Comparison of ENCODE assay signal across 24 mouse cellular contexts in the genomic region with DNA sequence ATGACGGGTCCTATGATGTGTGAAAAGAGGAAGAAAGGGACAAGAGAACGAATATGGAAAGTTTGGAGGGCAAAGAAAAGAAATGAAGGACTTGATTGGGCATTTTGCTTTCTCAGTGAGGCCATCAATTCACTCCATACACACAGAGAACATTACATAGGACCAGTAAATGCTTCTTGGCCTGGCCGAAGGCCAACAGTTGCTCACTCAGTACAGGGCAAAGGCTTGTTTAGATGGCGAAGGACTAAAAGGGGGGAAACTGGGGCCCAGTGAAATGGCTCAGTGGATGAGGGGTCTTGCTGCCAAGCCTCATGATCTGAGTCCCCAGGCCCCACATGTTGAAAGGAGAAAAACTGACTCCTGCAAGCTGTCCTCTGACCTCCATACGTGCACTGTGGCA. TPM values are rescaled to one million over a fixed set of nuclear protein-coding genes. Genes with fewer than 3 reads are reported as not detected.
A peak's percentile ranks its signal among the peaks of the same experiment; 100 is the strongest.
DNase-seq lines count a peak whose midpoint lies in the region; ATAC-seq and TF ChIP-seq lines count a peak whose summit lies in the region.
"Had no signal": no experiment of that assay in that cellular context is flagged by ENCODE, and none has a peak within 500 bp of the region (broad histone marks: within the 10 kb centered on the region; RNA-seq: fewer than 3 reads in every experiment).

No protein-coding gene starts in this region.

- no peak overlapping the region for H3K4me2 ChIP-seq in lung, embryonic 14.5 days
- H3K4me2 ChIP-seq: embryonic facial prominence, embryonic 12.5 days; embryonic facial prominence, embryonic 15.5 days; heart, embryonic 11.5 days; hindbrain, embryonic 13.5 days had no signal

- TF ChIP-seq EP300 in MEL (IDR thresholded peaks at IDR 0.05; ENCODE audit: low read depth in 1 of 2, low read length in 2 of 2), result no peak

- H3K27ac ChIP-seq in lung, embryonic 14.5 days (ENCODE audit: low read depth), result no peak overlapping the region
- no peak overlapping the region for H3K27ac ChIP-seq in MEL (ENCODE audit: control insufficient read depth, low read depth, low read length)
- H3K27ac ChIP-seq: embryonic facial prominence, embryonic 12.5 days; embryonic facial prominence, embryonic 15.5 days; hindbrain, embryonic 10.5 days; hindbrain, embryonic 13.5 days had no signal

- no peaks in the 10 kb centered on the region for H3K79me2 ChIP-seq in MEL (ENCODE audit: control insufficient read depth, insufficient read depth, low read length, poor library complexity)

- no peaks in the 10 kb centered on the region for H3K36me3 ChIP-seq in lung, embryonic 14.5 days (ENCODE audit: insufficient read depth)
- H3K36me3 ChIP-seq in MEL (ENCODE audit: control insufficient read depth in 1 of 2, insufficient read depth in 2 of 2, low read length in 2 of 2), result peaks cover 0 to 3% of the 10 kb centered on the region in 2 experiments; a peak in 2 of 4 replicates
- H3K36me3 ChIP-seq: embryonic facial prominence, embryonic 12.5 days; embryonic facial prominence, embryonic 15.5 days; hindbrain, embryonic 10.5 days; hindbrain, embryonic 13.5 days had no signal

- H3K27me3 ChIP-seq in lung, embryonic 14.5 days (ENCODE audit: insufficient read depth, low read length), result no peaks in the 10 kb centered on the region
- H3K27me3 ChIP-seq in MEL (ENCODE audit: control insufficient read depth in 1 of 2, insufficient read depth in 2 of 2, low read length in 2 of 2), result peaks cover 0 to 2% of the 10 kb centered on the region in 2 experiments; a peak in 2 of 4 replicates
- H3K27me3 ChIP-seq: embryonic facial prominence, embryonic 12.5 days; embryonic facial prominence, embryonic 15.5 days; hindbrain, embryonic 13.5 days; Patski had no signal

- peak; percentile 71 for DNase-seq in heart, adult 11 months
- DNase-seq in heart, postnatal 4 days, result no peak
- DNase-seq in lung, embryonic 14.5 days, result peak; percentile 57
- DNase-seq in lung, adult 2 months, result no peak
- DNase-seq in MEL (ENCODE audit: low read depth, low spot score), result peak; percentile 9
- no peak for DNase-seq in kidney, adult 11 months
- no peak for DNase-seq in left cerebral cortex, postnatal 10 days (ENCODE audit: extremely low spot score in 1 of 2, low spot score in 2 of 2)
- DNase-seq: adrenal gland, postnatal 10 days; adrenal gland, postnatal 36 days; cerebellum, adult 11 months; cerebellum, adult 2 months; cerebellum, adult 9-11 months; cerebellum, postnatal 25 days; gastrocnemius, postnatal 10 days; gastrocnemius, postnatal 36 days had no signal

- 60% methylated on average over 5 of the region's 5 CpGs for WGBS in lung, embryonic 14.5 days
- 87% methylated on average over 5 of the region's 5 CpGs for WGBS in lung, adult 2 months

- H3K9ac ChIP-seq in lung, embryonic 14.5 days, result no peak overlapping the region
- no peak overlapping the region for H3K9ac ChIP-seq in MEL (ENCODE audit: control insufficient read depth, low read depth, low read length, poor library complexity, severe bottlenecking)
- H3K9ac ChIP-seq: embryonic facial prominence, embryonic 12.5 days; embryonic facial prominence, embryonic 15.5 days; hindbrain, embryonic 13.5 days had no signal

- no peak for TF ChIP-seq CTCF in lung, embryonic 14.5 days (IDR thresholded peaks at IDR 0.05; ENCODE audit: low read depth)
- no peak for TF ChIP-seq CTCF in lung, adult 2 months (IDR thresholded peaks at IDR 0.05; ENCODE audit: insufficient read depth, low read length)
- no peak for TF ChIP-seq CTCF in MEL (IDR thresholded peaks at IDR 0.05 in 2 of 3, conservative IDR thresholded peaks at IDR 0.05 in 1 of 3; ENCODE audit: control insufficient read depth in 1 of 3, insufficient read depth in 1 of 3, low read depth in 2 of 3, low read length in 3 of 3, poor library complexity in 1 of 3, severe bottlenecking in 1 of 3)

- H3K9me3 ChIP-seq in lung, embryonic 14.5 days (ENCODE audit: low read depth, low read length), result no peaks in the 10 kb centered on the region
- no peaks in the 10 kb centered on the region for H3K9me3 ChIP-seq in MEL (replicated peaks; ENCODE audit: insufficient read depth, low read length)
- H3K9me3 ChIP-seq: embryonic facial prominence, embryonic 12.5 days; embryonic facial prominence, embryonic 15.5 days; hindbrain, embryonic 10.5 days; hindbrain, embryonic 13.5 days had no signal

- no peak overlapping the region for H3K4me3 ChIP-seq in lung, embryonic 14.5 days (ENCODE audit: low read depth, low read length)
- H3K4me3 ChIP-seq in lung, adult 2 months (replicated peaks; ENCODE audit: extremely low read depth, low read depth, low read length), result no peak overlapping the region
- no peak overlapping the region for H3K4me3 ChIP-seq in MEL (ENCODE audit: control insufficient read depth in 1 of 2, insufficient read depth in 1 of 2, low read depth in 2 of 2, low read length in 2 of 2)
- H3K4me3 ChIP-seq: embryonic facial prominence, embryonic 12.5 days; embryonic facial prominence, embryonic 15.5 days; hindbrain, embryonic 10.5 days; hindbrain, embryonic 13.5 days had no signal

- intact Hi-C loops in left cerebral cortex, postnatal 10 days (cut with DNase I), result loop anchor here (5.0 kb wide), 2 partner anchors 84 to 299 kb away; no protein-coding TSS in a partner anchor

- no peaks in the 10 kb centered on the region for H3K4me1 ChIP-seq in lung, embryonic 14.5 days (ENCODE audit: insufficient read depth)
- H3K4me1 ChIP-seq in lung, adult 2 months (ENCODE audit: control insufficient read depth, insufficient read depth, low read length), result no peaks in the 10 kb centered on the region
- H3K4me1 ChIP-seq in MEL (ENCODE audit: control insufficient read depth in 1 of 2, insufficient read depth in 2 of 2, low read length in 2 of 2), result peaks cover 0 to 9% of the 10 kb centered on the region in 2 experiments; a peak in 2 of 4 replicates
- H3K4me1 ChIP-seq: embryonic facial prominence, embryonic 12.5 days; embryonic facial prominence, embryonic 15.5 days; hindbrain, embryonic 10.5 days; hindbrain, embryonic 13.5 days had no signal

- ATAC-seq in lung, embryonic 14.5 days (ENCODE audit: insufficient read depth), result no peak
- ATAC-seq: CD4-positive, CD25-positive, alpha-beta regulatory T cell, adult 4 months; forebrain, embryonic 16.5 days; hindbrain, embryonic 16.5 days; Patski had no signal

- TF ChIP-seq POLR2A in lung, adult 2 months (IDR thresholded peaks at IDR 0.05; ENCODE audit: borderline replicate concordance, extremely low read depth, low read depth, low read length), result no peak
- no peak for TF ChIP-seq POLR2A in MEL (IDR thresholded peaks at IDR 0.05; ENCODE audit: control insufficient read depth in 1 of 2, insufficient read depth in 1 of 2, low read depth in 1 of 2, low read length in 2 of 2, poor library complexity in 1 of 2)

- no peak for TF ChIP-seq RAD21 in MEL (IDR thresholded peaks at IDR 0.05; ENCODE audit: low read depth, low read length)

TF ChIP-seq in MEL, 35 proteins besides CTCF, POLR2A, EP300 and RAD21:
- no peak for TF ChIP-seq NRF1 (IDR thresholded peaks at IDR 0.05; ENCODE audit: insufficient read depth, low read depth, low read length, poor library complexity, severe bottlenecking)
- no peak for TF ChIP-seq JUND (IDR thresholded peaks at IDR 0.05; ENCODE audit: low read depth, low read length)
- TF ChIP-seq GABPA (IDR thresholded peaks at IDR 0.05; ENCODE audit: low read depth, low read length), result no peak

RNA-seq across cellular contexts. Expression of a gene that starts 46.8 kb away (rescaled TPM):
- 10 to 100 TPM; 24.7 to 27.2 TPM for total RNA-seq in heart, postnatal 4 days (2021)
- polyA plus RNA-seq in lung, embryonic 14.5 days (2014; fragmentation: Nextera tagmentation; extraction: Ambion mirVana), result 21.5 TPM in 2 replicates
- polyA plus RNA-seq in lung, adult 2 months (2012; rRNA removed), result 53.1 and 64.0 TPM in 2 replicates
- 13.6 and 13.7 TPM in 2 replicates for total RNA-seq in MEL (2012; rRNA removed)
- 10 to 100 TPM in 1 of 2 experiments, not detected in 1; 32.0 TPM for polyA plus RNA-seq in MEL (2012; ENCODE audit: insufficient read depth in 1 of 2, insufficient read length in 2 of 2, low read depth in 1 of 2, low replicate concordance in 2 of 2, missing spikeins in 1 of 2)
- total RNA-seq in left cerebral cortex, postnatal 10 days (2021), result 100 to 1,000 TPM; 121 to 124 TPM

Comparison
In these comparisons a context has a peak if more than half of its experiments do, and no peak if none do; other contexts are left out.
1. DNase-seq: peak in heart, adult 11 months (single experiment), lung, embryonic 14.5 days (single experiment) and MEL (single experiment); none in heart, postnatal 4 days (single experiment), lung, adult 2 months (single experiment), kidney, adult 11 months (single experiment) and left cerebral cortex, postnatal 10 days (0 of 2).